Mouse (Mus musculus): ENCODE data around the gene Tmem252. TPM values are rescaled to one million over a fixed set of nuclear protein-coding genes. Genes with fewer than 3 reads are reported as not detected.

Tmem252 gene
- polyA plus RNA-seq, 1 experiment from 2014 or later: 2.4 TPM

Other genes starting within 250 kb of the Tmem252 start
- 52.1 and 53.9 TPM in 2 replicates for gene Fam122a, start 196.7 kb upstream of the Tmem252 start, polyA plus RNA-seq (2015; fragmentation: Nextera tagmentation; extraction: Ambion mirVana)
- 2.2 and 2.4 TPM in 2 replicates for gene Pip5k1b, start 118.1 kb upstream of the Tmem252 start, polyA plus RNA-seq (2015; fragmentation: Nextera tagmentation; extraction: Ambion mirVana)
- gene Pgm5, start 187.8 kb downstream of the Tmem252 start, polyA plus RNA-seq (2015; fragmentation: Nextera tagmentation; extraction: Ambion mirVana): 1.3 and 1.7 TPM in 2 replicates
- 292 and 322 TPM in 2 replicates for gene Gm10053, start 201.7 kb downstream of the Tmem252 start, polyA plus RNA-seq (2015; fragmentation: Nextera tagmentation; extraction: Ambion mirVana)
- gene Foxd4, start 227.2 kb downstream of the Tmem252 start, polyA plus RNA-seq (2015; fragmentation: Nextera tagmentation; extraction: Ambion mirVana): 0.27 TPM in 1 of 2 replicates, not detected in the other

All from hindbrain, embryonic 16.5 days (tissue).